Mouse (Mus musculus) neural tube, embryonic 12.5 days (tissue): ENCODE measurements around the gene Cdc14a. TPM values are rescaled to one million over a fixed set of nuclear protein-coding genes. Genes with fewer than 3 reads are reported as not detected.

ENCODE experiments used
- ATAC-seq: fragments of 200-750 bp; cut with Nextera tagmentation; 2 replicates; pipeline ENCODE4 v1.8.0; 2017; ENCODE audit warnings: low read depth, mild to moderate bottlenecking, moderate TSS enrichment, moderate library complexity; ENCODE audit not compliant: low FRiP score
- H3K27ac ChIP-seq: fragments of 300-500 bp; sonication (generic); 2 replicates; pipeline ENCODE4 v1.5.1; 2016
- H3K27me3 ChIP-seq: fragments of 300-500 bp; sonication (generic); replicated peaks from 2 replicates; pipeline ENCODE4 v1.6.1; 2016; ENCODE audit warnings: mild to moderate bottlenecking
- H3K36me3 ChIP-seq: fragments of 300-500 bp; sonication (generic); 2 replicates; pipeline ENCODE4 v1.6.1; 2016; ENCODE audit warnings: mild to moderate bottlenecking
- H3K4me1 ChIP-seq: fragments of 300-500 bp; sonication (generic); 2 replicates; pipeline ENCODE4 v1.6.1; 2016
- H3K4me2 ChIP-seq: fragments of 300-500 bp; sonication (generic); replicated peaks from 2 replicates; pipeline ENCODE4 v1.6.1; 2016; ENCODE audit warnings: mild to moderate bottlenecking
- H3K4me3 ChIP-seq: fragments of 300-500 bp; sonication (generic); 2 replicates; pipeline ENCODE4 v1.5.1; 2016
- H3K9ac ChIP-seq: fragments of 300-500 bp; sonication (generic); 2 replicates; pipeline ENCODE4 v1.6.1; 2016; ENCODE audit warnings: mild to moderate bottlenecking
- H3K9me3 ChIP-seq: fragments of 300-500 bp; sonication (generic); 2 replicates; pipeline ENCODE4 v1.6.1; 2016; ENCODE audit warnings: mild to moderate bottlenecking
- WGBS: fragments of 180-500 bp; shearing (Covaris S2); methylation state at CpG from one replicate; pipeline ENCODE4 v1.1.7; 2016; 5-methylcytosine and 5-hydroxymethylcytosine counted together
- polyA plus RNA-seq: library from polyadenylated mRNA; unstranded; fragments of >200 nt; fragmentation: Nextera tagmentation; extraction: Ambion mirVana; gene quantifications from 2 replicates; pipeline ENCODE4 v1.2.1, GENCODE M21; 2016

Cdc14a gene
- polyA plus RNA-seq, 1 experiment from 2014 or later, result 17.1 TPM

- H3K4me2 ChIP-seq, result no peak overlapping the region
- whole genome bisulfite sequencing, result 72% methylated on average over 11 of the region's 11 CpGs
- H3K9me3 ChIP-seq, result no peaks in the 10 kb centered on the region
- no peak for ATAC-seq
- no peaks in the 10 kb centered on the region for H3K27me3 ChIP-seq
- no peak overlapping the region for H3K4me3 ChIP-seq
- H3K27ac ChIP-seq, result no peak overlapping the region
- H3K4me1 ChIP-seq, result peaks cover 15% of the 10 kb centered on the region
- peaks cover 11% of the 10 kb centered on the region for H3K36me3 ChIP-seq
- no peak overlapping the region for H3K9ac ChIP-seq
These were observed 35.0 kb downstream of the Cdc14a start for GRCm38 (mm10) chr3:116388808-116389207.

DNA sequence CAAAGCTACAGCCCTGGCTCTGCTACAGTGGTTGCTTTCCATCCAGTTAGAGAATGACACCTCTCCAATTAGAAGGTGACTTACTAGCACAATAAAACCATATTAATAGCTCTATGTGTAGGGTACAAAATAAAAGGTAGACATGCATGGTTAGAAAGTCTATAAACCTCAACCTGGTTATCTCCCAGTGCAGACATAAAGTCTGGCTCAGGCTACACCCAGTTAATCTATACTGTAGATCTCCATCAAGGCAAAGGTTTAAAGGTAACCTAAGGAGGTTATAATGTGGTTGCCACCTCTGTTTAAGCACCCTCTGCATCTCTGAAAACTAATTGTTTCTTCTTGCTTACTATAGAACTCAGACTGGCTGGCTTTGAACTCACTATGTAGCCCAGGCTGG lies 36.9 kb downstream of the Cdc14a start:
- Histone ChIP-seq H3K9ac (no peak overlapping the region), H3K4me3 (no peak overlapping the region), H3K9me3 (no peaks in the 10 kb centered on the region), H3K27me3 (no peaks in the 10 kb centered on the region), H3K27ac (no peak overlapping the region), H3K36me3 (peaks cover 10% of the 10 kb centered on the region), H3K4me2 (no peak overlapping the region), H3K4me1 (peaks cover 15% of the 10 kb centered on the region)
- ATAC-seq, result no peak

GRCm38 (mm10) chr3:116386342-116386741 lies 37.5 kb downstream of the Cdc14a start:
- H3K4me2 ChIP-seq, result no peak overlapping the region
- H3K4me1 ChIP-seq, result peaks cover 10% of the 10 kb centered on the region
- no peaks in the 10 kb centered on the region for H3K27me3 ChIP-seq
- H3K4me3 ChIP-seq, result no peak overlapping the region
- no peak overlapping the region for H3K9ac ChIP-seq
- no peaks in the 10 kb centered on the region for H3K9me3 ChIP-seq
- peaks cover 10% of the 10 kb centered on the region for H3K36me3 ChIP-seq
- ATAC-seq, result no peak
- H3K27ac ChIP-seq, result no peak overlapping the region
- 89% methylated on average over 6 of the region's 6 CpGs for WGBS

DNA sequence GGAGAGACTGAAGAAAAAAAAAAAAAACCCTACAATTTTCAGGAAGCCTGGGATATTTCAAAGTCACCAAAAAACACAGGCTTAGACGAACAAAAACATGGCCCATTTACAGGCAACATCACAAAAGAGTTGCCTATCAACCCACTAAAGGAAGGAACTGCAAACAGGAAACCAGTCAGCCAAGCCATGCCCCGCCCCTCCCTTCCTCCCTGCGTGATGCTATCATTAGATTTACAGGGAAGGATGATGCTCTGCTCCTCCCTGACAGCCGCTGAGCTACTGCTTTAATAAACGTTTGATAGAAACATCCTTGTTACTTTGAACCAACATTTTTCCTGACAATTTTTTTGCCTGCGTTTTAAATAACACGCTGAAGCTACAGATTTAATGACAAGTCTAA lies 39.5 kb downstream of the Cdc14a start:
- Histone ChIP-seq H3K4me3 (no peak overlapping the region), H3K4me1 (no peaks in the 10 kb centered on the region), H3K4me2 (no peak overlapping the region), H3K9ac (no peak overlapping the region), H3K27ac (no peak overlapping the region), H3K27me3 (no peaks in the 10 kb centered on the region), H3K36me3 (peaks cover 10% of the 10 kb centered on the region; the same call in 1 of the 2 replicates), H3K9me3 (no peaks in the 10 kb centered on the region)
- WGBS, result 80% methylated on average over 7 of the region's 7 CpGs
- no peak for ATAC-seq

DNA sequence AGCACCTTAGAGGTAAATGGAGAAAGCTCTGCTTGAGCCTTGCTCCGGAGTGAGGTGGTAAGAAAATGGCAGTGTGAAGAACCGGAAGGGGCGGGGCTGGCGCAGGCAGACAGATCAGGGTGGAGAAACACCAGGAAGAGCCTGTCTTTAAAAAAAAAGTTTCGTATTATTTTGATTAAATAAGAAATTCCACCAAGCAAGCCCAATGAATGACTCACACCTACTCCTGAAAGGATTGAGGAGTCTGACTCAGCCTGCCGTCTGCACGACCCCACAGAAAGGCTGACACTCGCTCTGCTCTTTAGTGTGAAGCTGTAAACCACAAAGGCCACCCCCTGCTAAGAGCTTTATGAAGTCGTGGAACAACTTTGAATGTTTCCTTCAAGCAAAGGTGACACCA lies 43.5 kb downstream of the Cdc14a start:
- Histone ChIP-seq H3K4me3 (no peak overlapping the region), H3K4me2 (no peak overlapping the region), H3K27me3 (no peaks in the 10 kb centered on the region), H3K9me3 (no peaks in the 10 kb centered on the region), H3K27ac (no peak overlapping the region), H3K9ac (no peak overlapping the region), H3K4me1 (no peaks in the 10 kb centered on the region; the same call in 1 of the 2 replicates), H3K36me3 (peaks cover 5% of the 10 kb centered on the region; the same call in 1 of the 2 replicates)
- 51% methylated on average over 9 of the region's 9 CpGs for WGBS
- ATAC-seq, result no peak

DNA sequence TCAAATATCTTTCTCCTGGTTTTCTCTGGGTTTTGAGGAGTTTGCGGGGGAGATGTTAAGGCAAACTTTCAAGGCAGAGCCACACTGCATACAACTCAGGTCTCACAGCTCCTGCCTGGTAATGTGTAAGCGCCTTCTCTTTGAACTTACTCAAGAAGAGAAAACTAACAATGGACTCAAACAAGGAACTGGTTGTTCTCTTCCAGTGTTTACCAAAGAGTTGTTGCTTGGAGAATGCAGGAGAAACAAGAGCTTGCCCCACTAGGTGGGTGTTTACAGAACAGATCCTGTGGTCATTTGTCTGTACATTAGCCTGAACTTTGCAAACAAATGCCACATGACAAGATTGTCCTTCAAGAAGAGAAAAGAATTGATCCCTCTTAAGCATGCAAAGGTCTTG lies 48.4 kb downstream of the Cdc14a start:
- Histone ChIP-seq H3K36me3 (no peaks in the 10 kb centered on the region; the same call in 1 of the 2 replicates), H3K4me3 (no peak overlapping the region), H3K27ac (no peak overlapping the region), H3K9me3 (no peaks in the 10 kb centered on the region), H3K4me1 (no peaks in the 10 kb centered on the region; the same call in 1 of the 2 replicates), H3K4me2 (no peak overlapping the region), H3K27me3 (no peaks in the 10 kb centered on the region), H3K9ac (no peak overlapping the region)
- 86% methylated on average over 2 of the region's 2 CpGs for WGBS
- ATAC-seq, result no peak

GRCm38 (mm10) chr3:116374486-116374885 lies 49.3 kb downstream of the Cdc14a start:
- Histone ChIP-seq H3K4me2 (no peak overlapping the region), H3K9me3 (no peaks in the 10 kb centered on the region), H3K4me1 (no peaks in the 10 kb centered on the region; the same call in 1 of the 2 replicates), H3K9ac (no peak overlapping the region), H3K27me3 (no peaks in the 10 kb centered on the region), H3K27ac (no peak overlapping the region), H3K4me3 (no peak overlapping the region), H3K36me3 (no peaks in the 10 kb centered on the region; the same call in 1 of the 2 replicates)
- no peak for ATAC-seq
- 85% methylated on average over 5 of the region's 5 CpGs for WGBS

DNA sequence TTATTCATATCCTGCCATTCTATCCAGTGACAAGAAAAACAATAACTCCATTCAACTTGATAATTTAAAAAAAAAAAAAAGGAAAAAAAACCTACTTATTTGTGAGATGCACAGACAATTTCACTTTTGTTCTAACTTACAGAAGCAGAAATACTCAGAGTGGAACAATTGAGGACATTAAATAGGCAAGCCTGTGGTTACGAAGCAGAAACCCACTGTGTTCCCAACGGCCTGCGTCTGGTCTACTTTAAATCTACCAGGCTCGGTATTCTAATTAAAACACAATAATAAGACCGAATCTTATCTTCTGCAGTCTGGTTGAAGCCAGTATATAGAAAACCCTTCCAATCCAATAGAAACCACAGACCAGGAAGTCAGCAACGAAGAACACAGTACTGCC lies 50.6 kb downstream of the Cdc14a start:
- H3K27me3 ChIP-seq, result no peaks in the 10 kb centered on the region
- no peak overlapping the region for H3K27ac ChIP-seq
- WGBS, result 77% methylated on average over 6 of the region's 6 CpGs
- peaks cover 5% of the 10 kb centered on the region; the same call in 1 of the 2 replicates for H3K4me1 ChIP-seq
- H3K36me3 ChIP-seq, result no peaks in the 10 kb centered on the region; the same call in 1 of the 2 replicates
- no peak overlapping the region for H3K9ac ChIP-seq
- H3K9me3 ChIP-seq, result no peaks in the 10 kb centered on the region
- no peak overlapping the region for H3K4me2 ChIP-seq
- ATAC-seq, result no peak
- H3K4me3 ChIP-seq, result no peak overlapping the region

DNA sequence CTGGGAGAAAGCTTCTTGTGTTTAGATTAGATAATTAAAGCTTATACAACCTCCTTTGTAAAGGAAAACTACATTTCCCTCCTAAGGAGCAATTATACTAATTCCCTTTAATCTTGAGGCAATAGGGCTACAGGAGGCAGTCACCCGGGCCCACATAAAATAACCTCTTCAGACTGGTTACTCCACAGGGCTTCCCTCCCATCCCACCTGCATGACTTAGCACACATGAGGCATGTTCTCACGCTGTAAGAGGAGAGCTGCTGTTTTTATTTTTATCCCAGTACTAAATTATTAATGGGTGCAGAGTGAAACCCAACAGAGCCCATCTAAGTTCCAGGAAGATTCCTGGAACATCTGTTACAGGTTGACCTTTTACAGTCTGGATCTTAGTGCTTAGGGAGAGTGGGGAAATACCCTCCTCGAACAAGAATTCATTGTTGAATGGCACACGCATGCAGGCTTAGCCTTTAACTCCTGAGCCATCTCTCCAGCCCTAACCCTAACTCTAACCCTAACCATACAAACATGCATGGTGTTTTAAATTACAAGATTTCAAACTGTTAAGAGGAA lies 54.9 kb downstream of the Cdc14a start:
- Histone ChIP-seq H3K9me3 (no peaks in the 10 kb centered on the region), H3K27ac (no peak overlapping the region), H3K4me3 (no peak overlapping the region), H3K36me3 (0 out of 2 replicates have a peak, but pooled peaks cover 3% of the 10 kb centered on the region), H3K27me3 (no peaks in the 10 kb centered on the region), H3K4me1 (peaks cover 5% of the 10 kb centered on the region; the same call in 1 of the 2 replicates), H3K9ac (no peak overlapping the region), H3K4me2 (no peak overlapping the region)
- ATAC-seq, result no peak
- 16% methylated on average over 4 of the region's 4 CpGs for WGBS

DNA sequence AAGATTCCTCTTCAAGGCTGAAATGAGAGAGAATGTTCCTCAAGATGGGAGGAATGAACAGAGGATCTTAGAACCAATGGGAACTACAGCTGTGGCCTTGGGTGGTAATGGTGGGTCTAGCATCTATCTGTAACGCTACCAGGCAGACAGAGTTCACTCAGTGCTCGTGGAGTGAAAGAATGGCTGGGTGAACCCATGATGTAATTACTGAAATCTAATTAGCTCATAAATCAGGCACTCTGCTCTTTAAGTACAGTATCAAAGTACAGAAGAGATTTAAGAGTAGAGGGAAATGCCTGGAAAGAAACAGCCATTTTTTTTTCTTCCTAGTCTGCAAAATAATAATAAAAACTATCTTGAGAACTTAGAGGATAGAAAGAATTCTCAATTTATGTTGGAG lies 57.7 kb downstream of the Cdc14a start:
- H3K4me1 ChIP-seq, result peaks cover 5% of the 10 kb centered on the region; the same call in 1 of the 2 replicates

GRCm38 (mm10) chr3:116361906-116362305 lies 61.9 kb downstream of the Cdc14a start:
- H3K9me3 ChIP-seq, result no peaks in the 10 kb centered on the region
- no peak overlapping the region for H3K4me2 ChIP-seq
- WGBS, result 87% methylated on average over 7 of the region's 7 CpGs
- H3K27me3 ChIP-seq, result no peaks in the 10 kb centered on the region
- no peak overlapping the region for H3K27ac ChIP-seq
- H3K36me3 ChIP-seq, result peaks cover 3% of the 10 kb centered on the region
- H3K4me3 ChIP-seq, result no peak overlapping the region
- H3K4me1 ChIP-seq, result no peaks in the 10 kb centered on the region
- no peak for ATAC-seq
- H3K9ac ChIP-seq, result no peak overlapping the region

More for the DNA sequence above, 57.7 kb downstream of the Cdc14a start:
- no peaks in the 10 kb centered on the region for H3K27me3 ChIP-seq
- H3K9me3 ChIP-seq, result no peaks in the 10 kb centered on the region
- H3K4me2 ChIP-seq, result no peak overlapping the region
- H3K4me3 ChIP-seq, result no peak overlapping the region
- H3K36me3 ChIP-seq, result peaks cover 3% of the 10 kb centered on the region
- no peak overlapping the region for H3K9ac ChIP-seq
- H3K27ac ChIP-seq, result no peak overlapping the region
- 62% methylated on average over 2 of the region's 2 CpGs for WGBS
- no peak for ATAC-seq

DNA sequence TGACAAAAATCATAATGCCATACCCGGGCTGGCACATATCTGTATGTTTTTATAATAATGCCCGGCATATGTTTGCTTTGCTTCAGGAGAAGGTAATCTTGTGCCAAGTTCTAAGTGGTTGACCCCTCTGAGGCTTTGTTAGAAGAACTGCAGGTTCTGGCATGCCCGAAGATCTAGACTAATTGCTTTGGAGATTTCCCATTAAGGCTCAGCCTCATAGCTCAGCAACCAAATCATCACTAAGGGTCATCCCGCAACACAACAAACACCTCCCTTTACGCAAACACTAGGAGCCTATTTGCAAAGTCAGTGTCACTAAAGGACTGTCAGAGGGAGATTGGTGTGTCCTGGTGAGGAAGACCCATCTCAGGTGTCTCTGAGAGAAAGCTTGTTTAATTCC lies 62.7 kb downstream of the Cdc14a start:
- Histone ChIP-seq H3K27me3 (no peaks in the 10 kb centered on the region), H3K4me1 (no peaks in the 10 kb centered on the region), H3K4me2 (no peak overlapping the region), H3K27ac (no peak overlapping the region), H3K4me3 (no peak overlapping the region), H3K36me3 (peaks cover 3% of the 10 kb centered on the region), H3K9ac (no peak overlapping the region), H3K9me3 (no peaks in the 10 kb centered on the region)
- no peak for ATAC-seq
- WGBS, result 92% methylated on average over 5 of the region's 5 CpGs

DNA sequence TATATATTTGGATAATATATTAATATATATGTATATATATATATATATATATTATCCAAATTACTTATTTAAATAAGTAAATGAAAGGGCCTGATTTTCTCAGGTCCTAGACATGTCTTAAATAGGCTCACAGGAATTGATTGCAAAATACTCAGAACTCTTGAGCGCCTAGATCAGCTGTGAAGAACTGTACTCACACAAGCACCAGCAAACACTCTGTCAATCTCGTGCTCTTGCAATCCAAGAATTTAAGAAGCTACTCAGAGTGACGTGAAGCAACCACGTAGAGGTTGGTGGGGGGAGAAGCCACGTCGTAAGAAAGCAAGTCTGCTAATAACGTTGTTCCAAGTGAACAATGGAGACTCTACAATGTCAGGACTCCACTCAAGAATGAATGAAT lies 66.0 kb downstream of the Cdc14a start:
- ATAC-seq, result no peak
- H3K36me3 ChIP-seq, result no peaks in the 10 kb centered on the region; the same call in none of the 2 replicates
- H3K4me2 ChIP-seq, result no peak overlapping the region
- H3K4me1 ChIP-seq, result no peaks in the 10 kb centered on the region
- no peak overlapping the region for H3K4me3 ChIP-seq
- H3K9me3 ChIP-seq, result no peaks in the 10 kb centered on the region
- no peak overlapping the region for H3K9ac ChIP-seq
- H3K27me3 ChIP-seq, result no peaks in the 10 kb centered on the region
- WGBS, result 91% methylated on average over 7 of the region's 7 CpGs
- no peak overlapping the region for H3K27ac ChIP-seq
